Mouse (Mus musculus) cerebellum, adult 2 months (tissue): ENCODE measurements around the gene Rexo5.

Source experiments
- CTCF ChIP-seq: fragments of 200-500 bp; IDR thresholded peaks from 2 replicates; pipeline ENCODE4 v1.5.1; 2011; ENCODE audit warnings: low read depth, mild to moderate bottlenecking, control low read depth, low read length, moderate library complexity, borderline replicate concordance; ENCODE audit not compliant: insufficient read depth
- POLR2A ChIP-seq: fragments of 200-500 bp; IDR thresholded peaks from 2 replicates; pipeline ENCODE4 v1.6.1; 2011; ENCODE audit warnings: low read length, control low read depth, borderline replicate concordance; ENCODE audit not compliant: insufficient read depth

GRCm38 (mm10) chr7:119887887-119888286 lies 94.1 kb downstream of the Rexo5 start:
- TF ChIP-seq CTCF (no peak), POLR2A (no peak)
